Mouse (Mus musculus): ENCODE data around the gene 1110008P14Rik.

The 1110008P14Rik gene

DNA sequence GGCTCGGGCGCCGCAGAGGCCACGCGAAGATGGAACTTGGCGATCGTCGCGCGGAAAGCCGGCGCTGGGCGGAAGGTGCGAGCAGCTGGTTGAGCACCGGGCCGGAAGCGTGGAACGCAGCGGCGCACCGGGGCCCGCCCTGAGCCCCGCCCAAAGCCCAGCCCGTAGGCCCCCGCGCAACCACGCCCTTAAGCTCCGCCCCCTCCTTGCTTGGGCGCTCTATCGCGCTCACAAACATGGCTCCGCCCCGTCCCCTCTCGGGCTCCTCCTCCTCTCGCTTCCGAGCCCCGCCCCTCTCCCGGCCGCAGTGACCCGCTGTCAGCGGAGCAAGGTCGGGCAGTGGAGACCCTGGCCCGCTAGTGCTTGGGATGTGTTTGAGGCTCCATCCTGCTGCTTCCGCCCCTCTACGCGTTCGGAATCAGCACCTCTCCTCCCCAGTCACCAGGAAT, at the start of gene 1110008P14Rik:
TSS of gene 1110008P14Rik (minus strand) at position 164 of the 449 bp plus-strand sequence.
- in situ Hi-C loops (cut with MboI, MseI), result no loop called here

DNA sequence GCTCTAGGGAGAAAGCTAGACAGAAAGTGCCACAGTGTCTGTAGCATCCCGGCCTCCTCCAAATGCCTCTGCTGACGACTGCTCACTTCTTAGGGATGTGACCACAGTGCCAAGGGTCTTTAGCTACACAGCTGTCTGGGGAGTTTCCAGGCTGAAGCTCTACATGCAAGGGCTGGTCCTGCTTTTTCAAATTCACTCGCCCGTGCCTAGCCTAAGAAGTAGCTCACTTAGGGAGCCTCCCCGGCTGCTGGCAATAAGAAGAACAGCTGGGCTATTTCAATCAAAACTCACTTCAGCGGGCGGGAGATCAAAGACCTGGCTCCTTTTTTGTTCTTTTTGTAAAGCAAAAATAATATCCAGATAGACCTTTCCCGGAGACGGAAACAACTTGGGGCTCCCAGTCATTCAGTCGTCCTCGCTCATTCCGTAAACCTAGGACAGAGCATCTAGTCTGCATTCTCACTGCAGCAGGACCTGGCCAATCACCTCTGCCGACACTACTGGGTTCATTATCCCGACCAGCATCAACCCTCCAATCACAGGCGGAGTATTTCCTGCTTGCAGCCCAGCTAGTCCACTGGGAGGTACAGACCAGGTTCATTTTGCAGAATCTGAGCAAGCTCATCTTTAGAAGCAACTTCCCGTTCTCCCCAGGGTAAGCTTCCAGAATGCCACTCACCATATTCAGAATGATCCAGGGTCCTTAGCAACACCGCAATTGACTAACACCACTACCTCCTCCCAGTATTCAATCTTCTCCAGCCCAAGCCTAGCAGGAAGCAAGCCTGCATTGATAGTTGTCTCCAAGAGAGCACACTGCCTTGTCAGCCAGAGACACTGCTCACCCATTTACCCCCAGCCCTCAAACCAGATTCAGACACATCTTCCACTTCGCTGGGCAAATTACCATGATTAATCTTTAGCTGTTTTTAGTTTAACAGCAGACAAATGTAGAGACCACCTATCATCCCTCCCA, 49.3 kb upstream of the 1110008P14Rik start:
- in situ Hi-C loops (cut with MboI, MseI), result no loop called here

DNA sequence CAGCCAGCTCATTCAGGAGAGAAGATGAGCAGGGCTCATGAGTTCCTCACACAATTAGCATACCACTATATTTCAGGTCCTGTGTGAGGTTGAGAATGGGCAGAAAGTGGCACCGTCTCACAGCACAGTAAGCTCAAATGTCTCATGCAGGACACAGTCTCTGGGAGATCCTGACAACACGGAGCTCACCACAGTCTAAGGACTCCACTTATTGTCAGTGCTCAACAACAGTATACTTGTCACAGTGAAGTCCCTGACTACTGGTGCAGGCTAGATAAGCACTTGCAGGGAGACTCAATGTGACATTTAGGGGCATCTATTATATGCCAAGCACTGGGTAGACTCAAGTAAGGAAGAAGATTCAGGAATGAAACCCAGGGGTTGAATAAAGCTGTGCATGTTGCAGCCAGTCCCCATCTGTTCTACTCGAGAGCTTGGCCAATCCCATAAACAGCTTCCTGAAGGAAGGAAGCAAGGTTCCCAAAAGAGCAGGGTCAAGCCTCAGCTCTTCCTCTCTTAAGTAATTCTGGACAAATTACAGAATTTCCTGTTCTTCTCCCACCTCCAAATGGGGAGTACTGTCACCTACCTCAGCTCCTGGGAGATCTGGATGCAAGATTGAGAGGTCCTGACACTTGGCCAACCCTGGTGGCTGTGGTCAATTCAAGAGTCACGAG, 47.6 kb upstream of the 1110008P14Rik start:
- in situ Hi-C loops (cut with MboI, MseI), result no loop called here

DNA sequence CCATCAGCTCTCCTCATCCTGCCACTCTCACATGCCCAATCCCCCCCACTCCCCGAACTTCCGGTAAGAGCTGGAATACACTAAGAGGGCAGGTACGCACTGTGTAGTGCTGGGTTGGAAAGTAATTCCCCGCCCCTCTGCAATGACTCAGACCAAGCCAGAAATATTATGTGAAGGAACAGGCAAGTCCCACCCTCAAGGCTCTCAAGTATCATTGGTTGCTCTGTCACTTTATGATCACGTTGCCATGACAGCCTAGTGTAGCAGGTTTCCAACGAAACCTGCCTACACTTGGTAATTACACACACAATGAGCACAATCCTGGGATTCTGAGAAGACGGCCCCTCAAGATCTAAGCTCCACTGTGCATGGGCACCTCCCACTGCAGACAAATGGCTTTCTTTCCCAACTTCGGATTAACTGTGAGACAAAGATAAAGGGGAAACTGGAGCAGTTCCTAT, 46.6 kb upstream of the 1110008P14Rik start:
- in situ Hi-C loops (cut with MboI, MseI), result no loop called here

DNA sequence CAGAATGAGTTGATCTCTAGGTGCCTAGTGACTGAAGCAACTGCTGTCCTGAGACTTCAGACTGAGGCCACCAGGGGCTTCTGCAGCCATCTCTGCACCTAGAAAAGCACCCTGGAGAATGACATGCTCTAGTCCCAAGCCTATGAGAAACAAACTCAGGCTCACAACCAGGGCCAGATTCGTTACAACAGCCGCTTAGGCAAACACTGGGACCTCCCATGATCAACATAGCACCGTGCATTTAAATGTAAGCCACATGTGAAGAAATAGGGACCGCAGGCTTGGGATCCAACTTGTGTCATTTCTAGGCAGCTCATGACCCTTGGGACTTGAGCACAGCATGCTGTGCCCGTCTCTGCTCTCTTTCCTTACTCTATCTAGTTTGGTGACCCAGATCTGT, 46.0 kb upstream of the 1110008P14Rik start:
- in situ Hi-C loops (cut with MboI, MseI), result no loop called here

DNA sequence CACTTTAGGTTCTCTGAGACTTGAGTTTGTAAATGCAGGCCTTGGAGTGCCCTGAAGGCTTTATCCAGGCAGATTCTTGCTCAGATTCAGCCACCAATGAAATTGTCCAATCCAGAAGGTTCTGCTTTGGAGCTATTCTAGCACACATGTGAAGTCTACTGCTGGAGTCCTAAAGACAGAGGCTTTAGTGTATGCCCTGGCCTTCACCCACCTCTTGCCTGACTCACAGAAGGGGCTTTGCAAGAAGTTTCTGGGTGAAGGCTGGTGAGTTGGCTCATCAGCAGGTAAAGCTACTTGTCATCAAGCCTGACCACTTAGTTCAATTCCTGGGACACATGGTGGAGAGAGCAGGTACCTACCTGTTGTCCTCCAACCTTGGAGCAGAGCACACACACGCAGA, 44.4 kb upstream of the 1110008P14Rik start:
- in situ Hi-C loops (cut with MboI, MseI), result no loop called here

DNA sequence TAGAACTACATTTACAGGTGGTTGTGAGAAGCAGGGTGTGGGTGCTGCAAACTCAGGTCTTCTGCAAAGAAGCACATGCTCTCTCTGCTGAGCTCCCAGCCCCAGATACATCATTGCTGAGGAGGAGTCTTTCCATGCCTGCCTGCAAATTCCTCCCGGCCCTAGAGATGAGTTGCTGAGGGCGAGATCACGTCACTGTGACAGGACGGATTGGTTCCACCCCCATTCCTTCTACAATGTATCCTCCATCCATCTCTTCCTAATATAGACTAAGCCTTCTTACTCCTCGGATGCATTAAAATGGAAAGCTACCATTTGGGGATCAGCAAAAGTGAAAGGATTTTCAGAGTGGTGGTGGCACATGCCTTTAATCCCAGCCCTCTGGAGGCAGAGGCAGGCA, 43.8 kb upstream of the 1110008P14Rik start:
- in situ Hi-C loops (cut with MboI, MseI), result no loop called here

DNA sequence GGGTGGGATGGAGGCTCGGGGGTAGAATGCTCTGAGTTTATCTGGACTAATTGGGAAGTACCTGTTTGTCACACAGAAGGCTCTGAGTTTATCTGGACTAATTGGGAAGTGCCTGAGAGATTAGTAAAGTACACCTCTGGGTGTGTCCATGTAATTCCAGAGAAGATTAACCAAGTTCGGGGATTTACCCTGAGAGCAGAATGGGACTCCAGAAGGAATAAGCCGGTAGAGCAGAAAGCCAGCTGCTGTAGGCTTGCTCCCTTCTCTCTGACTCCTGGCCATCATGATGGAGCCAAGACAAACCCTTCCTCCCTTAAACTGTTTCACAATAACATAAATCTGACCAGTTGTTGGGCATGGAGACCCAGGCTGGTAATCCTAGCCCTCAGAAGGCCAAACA, 43.1 kb upstream of the 1110008P14Rik start:
- in situ Hi-C loops (cut with MboI, MseI), result no loop called here

DNA sequence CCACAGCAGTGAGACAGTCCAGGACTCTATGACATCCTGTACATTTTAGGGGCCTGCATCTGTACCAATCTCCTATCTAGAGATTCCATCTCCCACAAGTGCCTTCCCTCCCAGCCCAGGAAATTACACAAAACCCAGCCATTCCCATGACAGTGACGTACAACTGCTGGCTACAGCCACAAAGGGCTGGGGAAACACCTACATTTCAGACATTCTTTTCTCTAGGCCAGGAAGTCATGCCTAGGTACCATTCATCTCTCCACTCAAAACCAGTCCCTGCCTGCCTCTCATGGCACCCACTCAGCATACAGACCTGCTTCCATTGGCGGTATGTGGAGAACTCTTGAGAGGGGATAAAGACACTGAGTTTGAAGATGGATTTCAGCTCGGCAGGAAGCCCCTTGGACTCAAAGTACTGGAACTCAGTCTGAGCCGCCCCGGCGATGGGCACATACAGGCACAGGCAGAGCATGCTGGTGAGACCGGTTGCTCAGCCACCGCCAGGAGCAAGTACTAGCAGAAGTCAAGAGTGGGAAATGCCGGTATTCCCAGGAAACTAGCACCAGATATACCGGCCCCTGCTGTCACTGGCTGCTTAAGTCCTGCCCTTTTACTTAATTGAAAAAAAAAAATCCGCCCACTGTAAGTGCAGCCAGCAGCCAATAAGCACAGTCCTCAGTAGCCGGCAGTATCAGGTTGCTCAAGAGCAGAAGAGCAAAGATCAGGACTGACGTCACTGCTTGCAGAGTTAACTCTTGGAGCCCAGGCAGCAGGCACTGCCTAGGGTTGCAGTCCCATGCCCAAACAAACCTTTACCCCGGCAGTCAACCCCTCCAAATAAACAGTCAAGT, 42.0 kb upstream of the 1110008P14Rik start:
- in situ Hi-C loops (cut with MboI, MseI), result no loop called here

DNA sequence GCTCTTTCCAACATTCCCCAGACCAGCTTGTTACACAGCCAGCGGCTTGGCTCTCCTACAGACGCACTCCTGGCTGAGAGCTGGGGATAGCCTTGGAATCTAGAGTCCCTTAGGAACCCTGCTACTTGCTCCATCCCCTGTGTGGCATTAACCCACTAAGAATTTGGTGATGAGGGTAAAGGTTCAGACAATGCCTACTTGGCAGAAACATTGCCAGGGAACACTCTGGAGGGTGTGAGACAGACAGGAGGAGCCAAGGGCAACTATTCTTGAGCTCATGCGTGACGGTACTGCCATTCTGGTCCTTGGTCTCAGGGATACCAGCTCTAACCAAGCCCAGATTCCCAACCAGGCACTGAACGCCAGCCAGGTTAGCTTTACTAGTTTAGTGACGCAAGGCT, 40.1 kb upstream of the 1110008P14Rik start:
- in situ Hi-C loops (cut with MboI, MseI), result no loop called here

DNA sequence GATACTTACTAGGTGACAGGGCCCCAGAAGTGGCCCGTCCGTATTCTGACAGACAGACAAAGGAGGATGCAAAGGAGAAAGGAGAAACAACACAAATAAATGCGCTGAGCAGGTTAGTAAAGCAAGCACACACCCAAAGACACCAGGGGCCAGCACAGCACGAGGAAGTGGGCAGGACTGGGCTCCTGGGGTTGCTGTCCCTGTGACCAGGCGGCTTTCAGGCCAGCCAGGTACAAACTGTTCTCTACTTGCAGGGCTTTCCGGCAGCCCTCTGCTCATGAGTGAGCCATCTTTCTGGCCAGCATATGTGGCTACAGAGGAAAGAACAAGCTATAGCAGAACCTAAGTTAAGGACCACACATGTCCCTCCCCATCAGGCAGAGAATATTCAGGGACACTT, 38.9 kb upstream of the 1110008P14Rik start:
- in situ Hi-C loops (cut with MboI, MseI), result no loop called here

DNA sequence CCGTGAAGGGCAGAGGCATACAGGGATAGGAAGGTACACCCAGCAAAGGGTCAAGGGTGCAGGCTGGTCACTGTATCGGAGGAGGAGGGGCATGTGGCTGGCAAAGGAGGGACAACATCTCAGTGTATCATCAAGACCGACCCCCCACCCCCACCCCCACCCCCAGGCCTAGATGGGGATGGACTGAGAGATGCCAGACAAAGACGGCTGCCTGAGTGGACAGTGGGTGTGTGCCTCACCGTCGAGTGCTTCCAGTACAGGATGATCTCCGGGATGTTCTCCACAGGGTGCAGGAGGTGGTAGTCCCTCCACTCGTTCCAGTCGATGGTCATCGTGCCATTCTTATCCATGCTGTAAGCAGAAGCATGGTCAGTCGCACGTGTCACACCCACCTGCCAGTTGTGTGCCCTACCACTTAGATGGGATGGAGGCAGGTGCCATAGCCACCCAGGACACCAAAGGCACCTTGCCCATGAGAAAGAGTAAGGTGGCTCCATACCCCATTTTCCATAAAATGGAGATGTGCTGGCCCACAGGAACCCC, 38.4 kb upstream of the 1110008P14Rik start:
- in situ Hi-C loops (cut with MboI, MseI), result no loop called here

DNA sequence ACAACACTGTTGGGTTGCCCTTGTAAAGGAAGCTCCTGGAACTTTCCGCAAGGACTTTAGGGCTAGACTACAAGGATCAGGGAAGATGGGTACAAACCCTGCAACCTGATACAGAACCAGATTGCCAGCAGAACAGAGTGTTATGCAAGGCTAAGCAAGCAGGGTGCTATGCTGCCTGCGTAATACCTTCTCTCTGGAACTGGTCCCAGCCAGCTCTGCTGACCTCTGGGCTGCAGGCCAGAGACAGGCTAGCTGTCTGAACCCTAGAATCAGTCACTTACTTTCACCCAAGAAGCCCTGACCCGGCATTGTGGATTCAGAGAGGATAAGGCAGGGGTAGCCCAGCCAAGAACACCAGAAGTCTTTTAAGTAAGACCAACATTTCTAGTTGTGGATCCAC, 37.6 kb upstream of the 1110008P14Rik start:
- in situ Hi-C loops (cut with MboI, MseI), result loop anchor here in 1 of 2 experiments (5.0 kb wide), 1 partner anchor 68 kb away; no protein-coding TSS in a partner anchor

DNA sequence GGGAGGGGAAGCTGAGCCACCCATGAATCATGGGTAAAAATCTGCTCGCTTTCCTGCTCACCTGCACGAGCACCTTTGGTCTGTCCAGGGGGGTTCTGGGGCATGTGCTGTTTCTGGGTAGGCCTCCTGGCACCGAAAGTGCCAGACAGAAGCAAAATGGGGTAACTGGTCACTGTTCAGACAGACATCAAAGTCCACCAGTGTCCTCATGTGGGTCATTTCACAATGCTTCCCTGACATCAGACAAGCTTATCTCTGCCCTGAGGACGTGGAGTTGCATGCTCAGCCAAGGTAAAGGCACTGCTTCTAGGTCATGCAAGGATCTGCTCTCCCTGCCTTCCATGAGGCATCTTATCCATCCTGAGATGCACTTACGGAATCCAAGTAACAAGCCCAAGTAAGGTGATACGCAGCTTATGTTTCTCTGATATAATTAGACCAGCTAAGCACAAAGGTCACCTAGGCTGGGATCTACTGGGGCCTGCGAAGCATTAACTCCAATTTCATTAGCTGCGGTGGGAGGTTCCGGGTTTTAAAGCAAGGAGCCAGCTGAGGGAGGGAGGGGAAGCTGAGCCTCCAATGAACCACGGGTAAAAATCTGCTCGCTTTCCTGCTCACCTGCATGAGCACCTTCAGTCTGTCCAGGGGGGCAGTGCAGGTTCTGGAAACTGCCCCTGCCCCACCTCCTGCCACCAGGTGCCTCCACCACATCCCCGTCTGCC, 36.9 kb upstream of the 1110008P14Rik start:
- in situ Hi-C loops (cut with MboI, MseI), result loop anchor here in 1 of 2 experiments (5.0 kb wide), 1 partner anchor 69 kb away; no protein-coding TSS in a partner anchor

DNA sequence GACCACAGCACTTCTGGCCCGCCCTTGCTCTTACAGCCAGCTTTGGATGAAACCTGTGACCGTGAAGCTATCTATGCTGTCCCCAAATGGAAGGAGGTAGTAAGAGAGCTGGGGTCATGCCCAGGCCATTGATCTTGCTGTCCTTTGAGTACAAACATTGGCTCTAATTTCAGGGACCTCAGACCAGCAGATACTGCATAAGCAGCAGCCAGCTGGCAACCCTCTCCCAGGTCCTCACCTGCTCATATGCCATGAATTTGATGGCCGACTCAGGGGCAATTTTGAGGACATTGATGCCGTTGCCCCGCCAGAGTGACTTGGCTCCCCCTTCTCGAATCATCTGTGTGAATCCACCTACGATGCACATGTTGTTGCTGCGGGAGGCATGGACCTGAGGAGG, 35.7 kb upstream of the 1110008P14Rik start:
- in situ Hi-C loops (cut with MboI, MseI), result loop anchor here in 1 of 2 experiments (5.0 kb wide), 1 partner anchor 70 kb away; no protein-coding TSS in a partner anchor

DNA sequence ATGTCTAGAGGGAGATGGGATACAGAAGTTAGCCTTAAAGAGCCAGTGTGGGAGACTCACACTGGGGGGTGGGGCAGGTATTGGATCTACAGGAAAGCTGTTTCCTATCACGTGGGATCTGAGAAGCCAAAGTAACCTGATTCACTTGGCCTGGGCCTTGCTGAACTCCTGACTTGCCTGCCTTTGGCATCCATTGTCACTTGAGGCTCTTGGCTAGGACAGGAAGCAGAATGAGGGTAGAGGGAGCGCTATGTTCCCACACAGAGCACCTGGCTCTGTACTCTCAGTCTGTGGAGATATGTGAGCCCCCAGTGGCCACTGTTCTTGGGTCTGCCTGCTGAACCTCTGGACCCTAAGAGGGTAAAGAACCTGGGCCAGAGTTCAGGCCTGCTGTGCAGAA, 34.8 kb upstream of the 1110008P14Rik start:
- in situ Hi-C loops (cut with MboI, MseI), result loop anchor here in 1 of 2 experiments (5.0 kb wide), 1 partner anchor 71 kb away; no protein-coding TSS in a partner anchor

DNA sequence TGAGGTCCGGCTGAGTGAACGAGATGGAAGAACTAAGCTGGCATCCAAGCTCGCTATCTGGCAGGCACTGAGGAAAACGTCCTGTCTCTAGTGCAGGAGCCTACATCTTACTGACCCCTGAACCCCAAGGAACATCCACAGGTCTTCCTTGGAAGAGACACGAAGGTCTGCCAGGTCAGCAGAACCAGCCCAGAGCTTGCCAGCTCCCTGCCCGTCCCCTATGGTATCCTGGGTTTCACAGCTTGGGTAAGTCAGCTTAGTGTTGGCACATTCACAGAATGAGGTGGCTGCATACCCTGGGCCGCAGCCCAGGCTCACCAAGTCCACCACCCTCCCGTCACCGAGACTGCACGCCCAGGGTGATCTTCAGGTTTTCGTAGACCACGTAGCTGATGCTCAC, 34.1 kb upstream of the 1110008P14Rik start:
- in situ Hi-C loops (cut with MboI, MseI), result loop anchor here in 1 of 2 experiments (5.0 kb wide), 1 partner anchor 72 kb away; no protein-coding TSS in a partner anchor

DNA sequence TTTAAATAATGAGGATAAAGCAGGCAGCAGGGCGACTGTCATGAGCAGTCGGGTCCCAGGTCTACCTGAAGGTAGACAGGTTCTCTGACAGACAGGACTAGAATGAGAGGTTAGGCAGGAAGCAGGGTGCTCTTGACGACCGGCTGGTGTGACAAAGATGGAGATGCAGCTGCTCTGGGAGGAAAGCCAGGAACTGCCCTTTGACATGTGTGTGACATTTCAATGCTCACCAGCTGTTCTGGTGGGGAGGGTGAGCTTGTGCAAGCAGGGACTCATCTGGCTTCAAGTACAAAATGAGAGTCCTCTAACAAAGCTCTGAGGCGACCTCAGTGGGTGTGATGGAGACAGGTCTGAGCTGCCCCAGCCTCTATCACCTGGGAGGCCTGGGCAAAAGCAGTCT, 32.2 kb upstream of the 1110008P14Rik start:
- in situ Hi-C loops (cut with MboI, MseI), result no loop called here

DNA sequence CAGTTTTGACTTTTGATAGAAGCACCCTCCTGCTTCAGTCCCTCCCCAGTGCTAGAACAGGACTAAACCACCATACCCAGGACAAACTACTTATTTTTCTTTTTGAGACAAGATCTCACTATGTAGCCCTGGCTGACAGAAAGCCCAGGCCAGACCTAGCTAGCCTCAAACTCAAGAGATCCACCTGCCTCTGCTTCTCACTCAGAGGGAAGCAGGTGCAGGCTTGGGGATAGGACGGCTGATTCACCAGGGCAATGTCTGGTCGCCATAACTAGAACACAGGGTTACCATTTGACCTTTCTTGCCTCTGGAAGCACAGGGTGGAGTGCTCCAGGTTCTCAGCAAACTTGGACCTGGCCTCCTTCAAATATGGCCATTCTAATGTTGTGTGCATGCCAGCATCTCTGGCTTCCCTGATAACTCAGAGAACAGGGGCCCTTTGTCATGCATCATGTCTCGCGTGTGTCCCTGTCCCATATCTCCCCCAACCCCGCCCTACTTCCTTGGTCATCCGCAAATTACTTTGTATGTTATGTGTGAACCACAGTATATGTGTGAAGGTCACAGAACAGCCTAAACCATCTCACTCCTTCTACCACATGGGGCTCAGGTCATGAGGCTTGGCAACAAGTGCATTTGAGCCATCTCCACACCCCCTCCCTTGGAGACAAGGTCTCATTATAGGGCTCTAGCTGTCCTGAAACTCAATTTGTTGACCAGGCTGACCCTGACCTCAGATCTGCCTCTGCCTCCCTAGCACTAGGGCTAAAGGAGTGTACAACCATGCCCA, 31.2 kb upstream of the 1110008P14Rik start:
- in situ Hi-C loops (cut with MboI, MseI), result no loop called here
